Mouse (Mus musculus): Measurements from ENCODE around the gene Fmnl1.

DNA sequence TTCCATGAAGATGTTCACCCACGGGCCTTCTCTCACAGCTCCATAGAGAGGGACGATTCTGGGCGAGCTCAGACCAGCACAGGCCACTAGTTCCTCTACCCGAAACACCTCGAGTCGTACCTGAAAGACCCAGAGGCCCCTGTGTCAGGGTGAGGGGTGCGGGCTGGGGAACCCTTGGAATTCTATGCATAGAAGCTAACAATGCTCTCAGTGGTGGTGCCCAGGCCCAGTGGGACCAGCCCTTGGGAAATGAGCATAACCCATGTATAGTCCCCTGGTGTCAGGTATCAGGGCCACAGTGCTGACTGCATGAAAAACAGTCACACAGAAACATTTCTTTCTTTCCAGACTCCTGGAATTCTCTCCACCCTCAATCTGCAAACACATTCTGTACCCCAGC lies 60.5 kb downstream of the Fmnl1 start:
- TF ChIP-seq CTCF (IDR thresholded peaks at IDR 0.05; ENCODE audit: extremely low read depth, insufficient read length, insufficient replicate concordance, low read depth, low read length), result no peak
- no peak for TF ChIP-seq POLR2A (IDR thresholded peaks at IDR 0.05; ENCODE audit: low read depth, low read length)

All from small intestine, adult 2 months (tissue).